Mouse (Mus musculus): ENCODE data around the gene Ttc7b. TPM values are rescaled to one million over a fixed set of nuclear protein-coding genes. Genes with fewer than 3 reads are reported as not detected.

Ttc7b gene
- polyA plus RNA-seq, 1 experiment from 2014 or later = 7.4 TPM

DNA sequence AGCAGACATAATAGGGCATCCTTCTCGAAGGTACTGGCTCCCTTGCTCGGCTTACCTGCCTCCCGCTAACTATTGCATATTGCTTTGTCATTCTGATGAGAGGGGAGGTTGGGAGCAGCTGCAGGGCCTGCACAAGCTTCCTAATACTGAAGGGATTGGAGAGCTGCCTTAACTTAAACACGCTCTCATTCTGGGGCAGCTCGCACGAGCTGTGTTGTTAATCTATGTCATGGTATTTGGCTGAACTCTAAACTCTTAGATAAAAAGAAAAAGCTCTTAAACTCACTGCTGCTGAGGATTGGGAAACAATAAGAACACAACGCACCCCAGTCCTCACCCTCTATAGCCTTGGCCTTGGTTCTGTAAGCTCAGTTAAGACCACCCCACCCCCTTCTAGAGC, 113.3 kb downstream of the Ttc7b start:
- Histone ChIP-seq H3K27ac (ENCODE audit: low read length) (no peak overlapping the region; the same call in 1 of the 2 replicates), H3K4me2 (ENCODE audit: low read length) (no peak overlapping the region), H3K4me3 (replicated peaks; ENCODE audit: low read length) (no peak overlapping the region), H3K9me3 (ENCODE audit: control insufficient read depth, low read length) (no peaks in the 10 kb centered on the region), H3K9ac (replicated peaks; ENCODE audit: low read depth, low read length) (no peak overlapping the region; the same call in 1 of the 2 replicates), H3K27me3 (replicated peaks; ENCODE audit: control insufficient read depth, insufficient read depth, low read length) (no peaks in the 10 kb centered on the region), H3K4me1 (replicated peaks; ENCODE audit: control insufficient read depth, insufficient read depth, low read length) (peaks cover 21% of the 10 kb centered on the region), H3K36me3 (ENCODE audit: control insufficient read depth, insufficient read depth) (no peaks in the 10 kb centered on the region)
- 15% methylated on average over 7 of the region's 7 CpGs for WGBS
- ATAC-seq = peak; percentile 40; the same call in 1 of the 2 replicates

DNA sequence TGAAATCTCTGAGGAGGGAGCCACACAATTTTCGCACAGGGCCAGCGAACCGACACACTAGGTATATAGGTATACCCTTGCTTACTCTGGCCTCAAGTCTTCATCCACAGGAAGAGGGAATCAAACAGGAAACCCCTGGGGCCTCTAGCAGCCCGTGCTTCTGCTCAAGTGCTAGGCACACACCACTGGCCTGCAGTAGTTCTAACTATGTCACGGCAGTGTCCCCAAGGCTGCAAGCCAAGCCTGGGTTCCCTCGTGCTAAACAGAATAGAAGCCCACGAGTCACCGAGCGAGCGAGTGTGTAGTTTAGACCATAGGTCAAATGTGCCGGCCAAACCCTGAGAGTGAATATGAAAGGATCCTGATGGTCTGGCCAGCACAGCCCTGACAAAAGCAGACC, 114.5 kb downstream of the Ttc7b start:
- peaks cover 21% of the 10 kb centered on the region for H3K4me1 ChIP-seq (replicated peaks; ENCODE audit: control insufficient read depth, insufficient read depth, low read length)
- no peaks in the 10 kb centered on the region for H3K36me3 ChIP-seq (ENCODE audit: control insufficient read depth, insufficient read depth)
- no peaks in the 10 kb centered on the region for H3K27me3 ChIP-seq (replicated peaks; ENCODE audit: control insufficient read depth, insufficient read depth, low read length)
- no peak overlapping the region for H3K9ac ChIP-seq (replicated peaks; ENCODE audit: low read depth, low read length)
- 86% methylated on average over 11 of the region's 11 CpGs for WGBS
- ATAC-seq = no peak
- H3K4me2 ChIP-seq (ENCODE audit: low read length) = no peak overlapping the region
- H3K9me3 ChIP-seq (ENCODE audit: control insufficient read depth, low read length) = no peaks in the 10 kb centered on the region
- H3K27ac ChIP-seq (ENCODE audit: low read length) = no peak overlapping the region
- no peak overlapping the region for H3K4me3 ChIP-seq (replicated peaks; ENCODE audit: low read length)

DNA sequence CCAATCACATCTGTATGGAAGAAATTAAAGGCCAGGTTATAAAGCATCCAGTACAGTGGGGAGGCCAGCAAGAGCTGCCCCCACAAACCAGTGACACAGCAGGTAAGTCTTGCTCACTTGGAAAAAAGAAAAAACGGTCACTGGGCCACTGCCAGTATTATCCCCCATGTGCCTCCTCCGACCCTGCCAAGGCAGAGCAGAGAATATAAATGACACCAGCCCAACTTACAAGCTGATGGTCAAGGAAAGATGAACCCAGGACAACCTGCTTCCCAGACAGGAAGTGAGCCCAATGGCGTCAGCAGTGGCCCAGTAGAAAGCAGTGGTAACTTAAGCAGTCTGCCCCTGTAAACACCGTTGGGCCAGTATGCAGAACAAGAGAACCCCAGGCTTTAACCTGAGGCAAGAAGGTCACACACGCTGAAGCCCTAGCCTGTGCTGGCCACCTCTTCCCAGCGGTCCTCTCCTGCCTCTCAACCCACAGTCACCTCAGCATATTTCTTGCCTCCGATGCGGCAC, 115.1 kb downstream of the Ttc7b start:
- Histone ChIP-seq H3K9ac (replicated peaks; ENCODE audit: low read depth, low read length) (no peak overlapping the region), H3K4me1 (replicated peaks; ENCODE audit: control insufficient read depth, insufficient read depth, low read length) (peaks cover 21% of the 10 kb centered on the region), H3K9me3 (ENCODE audit: control insufficient read depth, low read length) (no peaks in the 10 kb centered on the region), H3K4me3 (replicated peaks; ENCODE audit: low read length) (no peak overlapping the region), H3K27ac (ENCODE audit: low read length) (no peak overlapping the region), H3K4me2 (ENCODE audit: low read length) (no peak overlapping the region), H3K27me3 (replicated peaks; ENCODE audit: control insufficient read depth, insufficient read depth, low read length) (no peaks in the 10 kb centered on the region), H3K36me3 (ENCODE audit: control insufficient read depth, insufficient read depth) (no peaks in the 10 kb centered on the region)
- no peak for ATAC-seq
- 89% methylated on average over 8 of the region's 8 CpGs for WGBS

GRCm38 (mm10) chr12:100404430-100404829, 116.2 kb downstream of the Ttc7b start:
- WGBS = 73% methylated on average over 3 of the region's 3 CpGs
- no peak overlapping the region for H3K9ac ChIP-seq (replicated peaks; ENCODE audit: low read depth, low read length)
- no peaks in the 10 kb centered on the region for H3K36me3 ChIP-seq (ENCODE audit: control insufficient read depth, insufficient read depth)
- H3K27ac ChIP-seq (ENCODE audit: low read length) = no peak overlapping the region
- H3K4me1 ChIP-seq (replicated peaks; ENCODE audit: control insufficient read depth, insufficient read depth, low read length) = peaks cover 21% of the 10 kb centered on the region
- no peak overlapping the region for H3K4me3 ChIP-seq (replicated peaks; ENCODE audit: low read length)
- H3K9me3 ChIP-seq (ENCODE audit: control insufficient read depth, low read length) = no peaks in the 10 kb centered on the region
- no peak overlapping the region for H3K4me2 ChIP-seq (ENCODE audit: low read length)
- ATAC-seq = no peak
- no peaks in the 10 kb centered on the region for H3K27me3 ChIP-seq (replicated peaks; ENCODE audit: control insufficient read depth, insufficient read depth, low read length)

- H3K27me3 ChIP-seq (replicated peaks; ENCODE audit: control insufficient read depth, insufficient read depth, low read length) = no peaks in the 10 kb centered on the region
- no peak overlapping the region for H3K27ac ChIP-seq (ENCODE audit: low read length)
- no peak overlapping the region for H3K4me2 ChIP-seq (ENCODE audit: low read length)
- H3K4me1 ChIP-seq (replicated peaks; ENCODE audit: control insufficient read depth, insufficient read depth, low read length) = peaks cover 23% of the 10 kb centered on the region
- no peak overlapping the region for H3K9ac ChIP-seq (replicated peaks; ENCODE audit: low read depth, low read length)
- H3K4me3 ChIP-seq (replicated peaks; ENCODE audit: low read length) = no peak overlapping the region
- H3K36me3 ChIP-seq (ENCODE audit: control insufficient read depth, insufficient read depth) = no peaks in the 10 kb centered on the region
- ATAC-seq = no peak
- WGBS = 94% methylated on average over 4 of the region's 4 CpGs
- no peaks in the 10 kb centered on the region for H3K9me3 ChIP-seq (ENCODE audit: control insufficient read depth, low read length)
Measured at GRCm38 (mm10) chr12:100403005-100403324, 117.7 kb downstream of the Ttc7b start.

GRCm38 (mm10) chr12:100402296-100403004, 118.2 kb downstream of the Ttc7b start:
- 96% methylated on average over 10 of the region's 10 CpGs for WGBS
- no peak for ATAC-seq
- H3K27me3 ChIP-seq (replicated peaks; ENCODE audit: control insufficient read depth, insufficient read depth, low read length) = no peaks in the 10 kb centered on the region

GRCm38 (mm10) chr12:100400119-100400518, 120.5 kb downstream of the Ttc7b start:
- Histone ChIP-seq H3K9ac (replicated peaks; ENCODE audit: low read depth, low read length) (no peak overlapping the region), H3K4me1 (replicated peaks; ENCODE audit: control insufficient read depth, insufficient read depth, low read length) (peaks cover 16% of the 10 kb centered on the region), H3K4me2 (ENCODE audit: low read length) (no peak overlapping the region), H3K27ac (ENCODE audit: low read length) (no peak overlapping the region), H3K9me3 (ENCODE audit: control insufficient read depth, low read length) (no peaks in the 10 kb centered on the region), H3K4me3 (replicated peaks; ENCODE audit: low read length) (no peak overlapping the region), H3K27me3 (replicated peaks; ENCODE audit: control insufficient read depth, insufficient read depth, low read length) (no peaks in the 10 kb centered on the region), H3K36me3 (ENCODE audit: control insufficient read depth, insufficient read depth) (no peaks in the 10 kb centered on the region)
- no peak for ATAC-seq
- 90% methylated on average over 3 of the region's 3 CpGs for WGBS

More at GRCm38 (mm10) chr12:100402296-100403004, 118.2 kb downstream of the Ttc7b start:
- no peak overlapping the region for H3K4me3 ChIP-seq (replicated peaks; ENCODE audit: low read length)
- H3K9ac ChIP-seq (replicated peaks; ENCODE audit: low read depth, low read length) = no peak overlapping the region
- no peak overlapping the region for H3K27ac ChIP-seq (ENCODE audit: low read length)
- peaks cover 24% of the 10 kb centered on the region for H3K4me1 ChIP-seq (replicated peaks; ENCODE audit: control insufficient read depth, insufficient read depth, low read length)
- no peaks in the 10 kb centered on the region for H3K36me3 ChIP-seq (ENCODE audit: control insufficient read depth, insufficient read depth)
- H3K9me3 ChIP-seq (ENCODE audit: control insufficient read depth, low read length) = no peaks in the 10 kb centered on the region
- H3K4me2 ChIP-seq (ENCODE audit: low read length) = no peak overlapping the region

DNA sequence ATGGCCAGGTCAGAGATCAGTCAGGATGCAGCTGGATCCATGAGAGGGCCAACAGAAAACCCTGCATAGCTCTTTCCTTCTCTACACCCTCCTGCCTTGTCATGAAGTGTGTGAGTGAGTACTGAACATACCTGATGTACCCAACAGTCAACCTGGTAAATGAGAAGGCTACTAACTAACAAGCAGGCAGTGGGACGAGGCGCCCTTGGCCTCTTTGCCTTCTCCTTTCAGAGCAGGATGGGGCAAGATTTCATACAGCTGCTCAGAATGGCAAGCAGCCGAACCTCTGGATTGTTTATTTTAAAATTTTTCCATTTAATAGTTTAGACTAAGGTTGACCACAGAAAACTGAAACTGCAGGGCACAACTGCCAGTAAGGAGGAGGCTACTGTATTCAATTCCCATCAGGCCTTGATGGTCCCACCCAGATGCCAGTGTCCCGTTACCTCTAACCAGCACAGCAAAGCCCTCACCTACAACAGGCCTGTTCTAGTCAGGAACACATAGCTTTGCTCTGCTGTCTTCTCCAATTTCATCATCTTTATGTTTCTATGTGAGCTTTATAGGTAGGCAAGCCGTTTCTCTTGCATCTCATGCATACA, 121.4 kb downstream of the Ttc7b start:
- Histone ChIP-seq H3K27ac (ENCODE audit: low read length) (peak overlapping the region; percentile 39), H3K4me1 (replicated peaks; ENCODE audit: control insufficient read depth, insufficient read depth, low read length) (peaks cover 16% of the 10 kb centered on the region), H3K27me3 (replicated peaks; ENCODE audit: control insufficient read depth, insufficient read depth, low read length) (no peaks in the 10 kb centered on the region), H3K4me2 (ENCODE audit: low read length) (no peak overlapping the region), H3K9ac (replicated peaks; ENCODE audit: low read depth, low read length) (no peak overlapping the region), H3K4me3 (replicated peaks; ENCODE audit: low read length) (no peak overlapping the region), H3K9me3 (ENCODE audit: control insufficient read depth, low read length) (no peaks in the 10 kb centered on the region), H3K36me3 (ENCODE audit: control insufficient read depth, insufficient read depth) (no peaks in the 10 kb centered on the region)
- ATAC-seq = no peak
- 90% methylated on average over 5 of the region's 5 CpGs for WGBS

DNA sequence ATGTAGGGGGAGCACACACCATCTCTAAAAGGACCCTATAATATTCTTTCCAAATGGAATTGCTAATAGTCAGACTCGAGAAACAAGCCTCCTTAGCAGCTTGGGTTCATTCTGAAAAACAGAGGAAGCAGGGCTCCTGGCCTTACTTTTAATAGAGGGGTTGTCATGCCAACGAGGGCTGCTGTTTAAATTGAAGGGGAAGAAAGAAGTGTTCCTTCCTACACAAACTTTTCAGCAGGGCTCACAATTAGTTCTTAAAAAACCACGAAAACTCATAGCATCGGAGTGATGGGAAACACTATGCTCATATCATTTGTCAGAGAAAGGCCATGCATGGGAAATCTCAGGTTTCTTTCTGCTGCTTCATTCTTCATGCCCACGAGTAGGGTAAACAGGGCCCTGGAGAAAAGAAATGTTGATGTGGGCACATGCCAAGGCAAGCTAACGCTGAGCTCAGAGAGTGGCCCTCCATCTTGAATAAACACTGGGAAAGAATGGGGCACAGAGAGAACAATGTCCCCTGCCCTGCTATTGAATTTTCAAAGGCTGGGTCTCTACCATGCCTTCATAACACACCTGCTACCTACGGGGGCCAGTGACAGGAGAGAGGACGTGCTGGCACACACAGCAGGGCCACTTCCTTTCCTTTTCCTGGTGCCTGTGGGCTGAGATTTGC, 122.2 kb downstream of the Ttc7b start:
- H3K9me3 ChIP-seq (ENCODE audit: control insufficient read depth, low read length) = no peaks in the 10 kb centered on the region
- no peak overlapping the region for H3K4me3 ChIP-seq (replicated peaks; ENCODE audit: low read length)
- ATAC-seq = peak; percentile 43; the same call in 1 of the 2 replicates
- H3K27me3 ChIP-seq (replicated peaks; ENCODE audit: control insufficient read depth, insufficient read depth, low read length) = no peaks in the 10 kb centered on the region
- H3K4me1 ChIP-seq (replicated peaks; ENCODE audit: control insufficient read depth, insufficient read depth, low read length) = peaks cover 16% of the 10 kb centered on the region
- H3K4me2 ChIP-seq (ENCODE audit: low read length) = no peak overlapping the region
- H3K27ac ChIP-seq (ENCODE audit: low read length) = peak overlapping the region; percentile 39
- WGBS = 14% methylated on average over 8 of the region's 8 CpGs
- no peak overlapping the region for H3K9ac ChIP-seq (replicated peaks; ENCODE audit: low read depth, low read length)
- no peaks in the 10 kb centered on the region for H3K36me3 ChIP-seq (ENCODE audit: control insufficient read depth, insufficient read depth)
